Mouse (Mus musculus): ENCODE measurements around the gene Lrrc40.
A peak's percentile ranks its signal among the peaks of the same experiment; 100 is the strongest.

- TF ChIP-seq CTCF (conservative IDR thresholded peaks at IDR 0.05 in 1 of 2, IDR thresholded peaks at IDR 0.05 in 1 of 2; ENCODE audit: low read depth in 2 of 2, low read length in 2 of 2) (no peak), EP300 (IDR thresholded peaks at IDR 0.05; ENCODE audit: low read length) (peak; percentile 100), NRF1 (IDR thresholded peaks at IDR 0.05; ENCODE audit: low read depth, low read length) (no peak), NELFE (IDR thresholded peaks at IDR 0.05; ENCODE audit: low read depth, low read length) (peak; percentile 23; the same call in 1 of the 2 replicates), CHD1 (IDR thresholded peaks at IDR 0.05; ENCODE audit: low read depth, low read length) (peak; percentile 88)
These were observed 40.9 kb downstream of the Lrrc40 start for GRCm38 (mm10) chr3:158077380-158077772.
